Mouse (Mus musculus) cerebellum, adult 8-10 months (tissue): ENCODE data around the gene Dhx40.

ENCODE experiments used
- DNase-seq: peaks from one replicate; pipeline ENCODE4 v3.0.0; 2022

Dhx40 gene

DNA sequence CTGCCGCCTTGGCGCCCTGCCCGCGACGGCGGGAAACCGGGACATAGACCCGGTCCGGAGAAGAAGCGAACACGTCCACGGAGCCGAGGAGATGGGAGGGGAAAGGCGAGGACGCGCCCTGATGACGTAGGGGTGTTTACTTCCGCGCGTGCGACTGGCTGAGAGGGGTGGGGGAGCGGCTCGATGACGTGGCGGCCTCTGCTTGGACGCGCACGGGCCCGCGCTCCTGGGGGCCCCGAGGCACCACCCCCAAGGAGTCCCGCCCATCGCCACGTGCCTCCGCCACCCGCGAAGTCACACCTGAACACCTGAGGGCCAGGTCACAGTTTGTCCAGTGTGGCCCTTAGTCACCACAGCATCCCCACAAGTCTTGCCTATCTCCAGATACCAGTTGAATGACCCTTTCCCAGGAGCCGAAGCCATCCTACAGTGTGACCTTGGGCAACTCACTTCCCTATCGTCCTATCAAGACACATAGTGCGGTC, at the start of gene Dhx40:
TSS of gene Dhx40 (minus strand) at position 242 of the 485 bp plus-strand sequence.
- peak; percentile 83 for DNase-seq

DNA sequence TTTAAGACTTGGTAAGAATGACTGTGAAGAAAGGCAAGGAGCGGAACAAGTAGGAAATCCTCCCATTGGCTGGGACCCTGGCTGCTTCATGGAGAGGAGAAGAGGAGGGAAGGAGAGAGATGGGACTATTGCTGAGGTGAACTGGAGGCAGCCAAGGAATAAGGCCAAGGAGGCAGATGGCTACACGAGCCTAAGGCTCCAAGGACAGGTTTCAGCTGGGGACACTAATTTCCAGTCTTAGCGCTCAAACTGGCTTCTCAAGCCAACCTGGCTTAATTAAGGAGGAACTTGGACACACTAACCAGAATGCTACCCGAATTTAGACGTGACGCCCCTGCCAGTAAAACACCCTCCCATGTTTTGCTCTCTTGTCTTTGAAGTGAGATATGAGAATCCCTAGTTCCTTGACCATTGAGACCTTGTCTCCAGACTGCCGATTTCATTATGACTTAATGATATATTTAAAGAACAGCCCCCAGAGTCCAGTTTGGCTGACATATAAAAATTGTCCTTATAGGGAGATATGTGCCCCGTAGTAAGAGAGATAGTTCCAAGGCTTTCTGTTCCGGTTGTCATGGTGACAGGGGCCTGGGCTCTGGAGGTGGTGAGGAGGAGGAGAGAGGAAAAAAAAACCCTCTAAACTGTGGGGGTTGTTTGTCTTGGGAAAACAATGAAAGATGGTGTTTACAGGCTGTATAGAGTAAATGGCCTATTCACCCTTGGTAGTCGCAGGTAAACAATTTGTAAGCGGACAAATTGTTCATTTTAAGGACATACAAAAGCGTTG, 48.3 kb upstream of the Dhx40 start:
- peak; percentile 47 for DNase-seq

- DNase-seq, result no peak
Measured at GRCm38 (mm10) chr11:86853081-86853480, 45.5 kb upstream of the Dhx40 start.

GRCm38 (mm10) chr11:86852534-86853054, 45.0 kb upstream of the Dhx40 start:
- peak; percentile 57 for DNase-seq

GRCm38 (mm10) chr11:86851714-86852533, 44.4 kb upstream of the Dhx40 start:
- DNase-seq, result no peak

DNA sequence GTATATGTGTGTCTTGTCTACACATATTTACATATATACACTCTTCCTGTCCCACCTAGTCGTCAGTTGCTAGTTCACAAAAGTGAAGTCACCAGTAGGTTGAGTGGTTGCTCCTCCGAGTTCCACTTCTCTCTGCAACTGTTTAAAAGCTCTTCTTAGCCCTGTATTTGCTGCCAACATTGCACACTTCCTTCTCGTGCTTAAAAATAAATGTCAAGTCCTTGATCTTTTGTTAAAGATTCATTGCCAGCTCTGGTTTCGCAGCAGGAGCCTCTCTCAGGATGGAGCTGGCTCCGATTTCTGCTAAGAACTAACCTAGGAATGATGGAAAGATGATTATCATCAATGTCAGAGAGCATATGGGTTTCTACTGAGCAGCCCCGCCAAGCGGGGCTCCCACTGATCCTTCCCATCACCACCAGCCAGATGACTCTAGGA, 43.7 kb upstream of the Dhx40 start:
- DNase-seq, result peak; percentile 73

- DNase-seq, result no peak
Measured at GRCm38 (mm10) chr11:86843831-86844230, 36.3 kb upstream of the Dhx40 start.

- DNase-seq, result no peak
Measured at GRCm38 (mm10) chr11:86841261-86841660, 33.7 kb upstream of the Dhx40 start.

GRCm38 (mm10) chr11:86840511-86841154, 33.1 kb upstream of the Dhx40 start:
- no peak for DNase-seq

- no peak for DNase-seq
Measured at GRCm38 (mm10) chr11:86839716-86840447, 32.3 kb upstream of the Dhx40 start.

DNA sequence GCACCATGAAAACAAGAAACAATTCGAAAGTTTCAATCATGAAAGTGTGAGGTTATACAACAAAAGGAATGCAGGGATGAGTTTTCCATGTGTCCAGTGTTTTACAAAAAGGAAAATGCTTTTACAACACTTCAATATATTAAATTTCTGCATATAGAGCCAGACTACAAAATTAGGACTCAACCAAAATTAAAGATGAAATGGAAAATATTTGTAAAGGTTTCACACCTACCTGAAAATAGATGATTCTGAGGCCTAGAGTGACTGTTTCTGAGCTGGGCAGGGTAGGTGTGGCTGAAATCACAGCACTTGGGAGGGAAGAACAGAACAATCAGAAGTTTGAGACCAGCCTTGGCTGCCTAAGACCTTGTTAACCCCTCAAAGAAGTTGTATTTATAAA, 31.2 kb upstream of the Dhx40 start:
- DNase-seq, result no peak

DNA sequence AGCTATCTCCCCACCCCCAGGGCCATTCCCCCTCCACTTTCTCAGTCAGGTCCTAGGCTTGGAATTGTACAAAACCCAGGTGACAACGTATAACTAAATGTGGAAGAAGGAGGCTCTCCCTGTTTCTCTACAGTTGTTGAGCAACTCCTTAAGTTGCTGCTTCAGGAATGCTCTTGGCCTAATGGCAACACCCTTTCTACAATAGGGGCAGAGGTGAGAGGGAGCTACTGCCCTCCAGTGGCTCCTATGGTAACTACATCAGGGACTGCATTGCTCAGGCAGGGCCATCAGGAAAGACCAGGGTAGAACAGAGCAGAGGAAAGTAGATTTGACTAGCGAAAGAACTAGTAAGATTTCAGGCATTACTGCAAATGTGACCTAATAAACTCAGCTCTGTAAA, 28.8 kb upstream of the Dhx40 start:
- peak; percentile 52 for DNase-seq

DNA sequence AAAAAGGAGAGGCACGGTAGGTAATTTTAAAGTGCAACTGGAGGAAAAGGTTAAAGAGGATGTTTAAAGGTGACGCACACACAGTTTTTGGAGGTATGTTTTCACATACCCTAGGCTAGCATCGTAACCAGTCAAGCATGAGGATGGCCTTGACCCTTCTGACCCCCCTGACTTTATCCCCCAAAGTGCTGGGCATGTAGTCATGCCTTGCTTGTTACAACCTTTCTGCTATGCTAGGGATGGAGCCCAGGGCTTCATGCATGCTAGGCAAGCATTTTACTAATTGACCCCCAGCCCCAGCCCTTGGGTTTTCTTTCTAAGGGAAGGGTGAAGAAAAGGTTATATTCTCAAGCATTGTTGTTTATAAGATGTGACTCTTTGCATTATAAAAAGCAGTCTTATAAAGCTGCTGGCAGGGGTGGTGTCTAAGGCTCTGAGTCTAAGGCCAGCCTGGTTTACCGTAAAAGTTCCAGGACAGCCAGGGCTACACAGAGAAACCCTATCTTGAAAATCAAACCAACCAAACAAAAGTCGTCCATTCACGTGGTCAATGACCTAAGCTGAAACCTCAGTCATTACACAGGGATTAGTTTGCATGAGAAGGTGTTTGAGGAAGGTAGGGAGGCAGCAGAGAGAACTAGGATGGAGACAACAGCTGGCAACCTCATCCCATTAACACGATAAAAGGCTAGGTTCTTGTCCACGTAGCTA, 27.2 kb upstream of the Dhx40 start:
- no peak for DNase-seq

DNA sequence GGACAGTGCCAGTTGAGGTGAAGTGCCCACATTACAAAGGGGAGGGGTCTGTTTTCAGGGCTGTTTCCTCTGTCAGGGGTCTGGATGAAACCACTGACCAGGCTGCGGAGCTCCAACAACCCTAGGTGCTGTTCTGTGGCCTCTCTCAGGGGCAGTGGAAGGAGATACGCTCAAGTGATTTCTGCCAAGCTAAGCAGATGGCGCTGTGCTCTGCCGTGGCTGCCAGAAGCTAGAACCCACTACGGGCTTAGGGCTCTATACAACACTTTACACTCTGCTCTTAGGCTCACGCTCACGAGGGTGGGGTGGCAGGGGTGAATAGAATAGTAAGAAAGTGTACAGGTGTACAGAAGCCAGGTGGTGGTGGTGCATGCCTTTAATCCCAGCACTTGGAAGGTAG, 26.5 kb upstream of the Dhx40 start:
- no peak for DNase-seq

GRCm38 (mm10) chr11:86833153-86833552, 25.6 kb upstream of the Dhx40 start:
- no peak for DNase-seq

DNA sequence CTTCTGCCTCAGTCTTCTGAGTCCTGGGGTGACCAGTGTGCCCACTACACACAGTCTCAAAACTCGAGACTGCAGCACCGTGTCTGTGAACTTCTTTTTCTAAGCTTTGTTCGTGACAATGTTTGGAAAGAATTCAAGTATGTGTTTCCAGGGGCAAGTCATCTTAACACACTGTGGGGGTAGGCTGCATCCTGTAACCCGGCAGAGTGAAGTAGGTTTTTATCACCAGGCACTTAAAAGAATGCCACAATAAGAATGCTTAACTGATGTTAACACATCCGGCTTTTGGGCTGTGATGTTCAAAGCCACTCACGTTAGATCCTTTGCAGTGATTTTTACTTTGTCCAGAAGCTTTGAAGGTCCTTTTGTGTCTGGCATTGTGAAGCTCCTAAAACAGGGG, 20.9 kb upstream of the Dhx40 start:
- DNase-seq, result no peak

DNA sequence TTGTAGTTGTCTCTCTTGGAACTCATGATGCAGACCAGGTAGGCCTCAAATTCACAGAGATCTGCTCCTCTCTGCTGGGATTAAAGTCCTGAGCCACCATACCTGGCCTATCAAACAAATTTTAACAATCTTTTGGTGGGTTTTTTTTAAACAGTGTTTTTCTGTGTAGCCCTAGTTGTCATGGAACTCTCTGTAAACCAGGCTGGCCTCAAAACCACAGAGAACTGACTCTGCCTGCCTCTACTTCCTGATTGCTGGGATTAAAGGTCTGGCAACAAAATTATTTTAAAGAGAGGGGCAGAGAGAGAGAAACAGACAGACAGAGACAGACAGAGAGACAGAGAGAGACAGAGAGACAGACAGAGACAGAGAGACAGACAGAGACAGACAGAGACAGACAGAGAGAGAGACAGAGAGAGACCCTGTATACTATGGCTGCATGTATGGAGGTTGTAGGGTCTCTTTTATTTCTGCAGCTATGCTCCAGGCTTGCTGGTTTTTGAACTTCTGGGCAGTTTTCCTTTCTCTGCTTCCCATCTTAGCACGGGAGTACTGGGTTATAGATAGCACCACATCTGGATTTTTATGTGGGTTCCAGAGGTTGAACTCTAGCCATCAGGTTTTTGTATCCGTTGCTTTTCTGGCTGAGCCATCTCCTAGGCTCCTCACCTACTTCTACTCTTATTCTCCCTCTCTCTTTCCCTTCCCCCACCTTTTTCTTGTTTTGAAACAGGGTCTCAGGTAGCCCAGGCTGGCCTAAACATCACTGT, 20.1 kb upstream of the Dhx40 start:
- DNase-seq, result no peak

GRCm38 (mm10) chr11:86824433-86824832, 16.9 kb upstream of the Dhx40 start:
- no peak for DNase-seq

DNA sequence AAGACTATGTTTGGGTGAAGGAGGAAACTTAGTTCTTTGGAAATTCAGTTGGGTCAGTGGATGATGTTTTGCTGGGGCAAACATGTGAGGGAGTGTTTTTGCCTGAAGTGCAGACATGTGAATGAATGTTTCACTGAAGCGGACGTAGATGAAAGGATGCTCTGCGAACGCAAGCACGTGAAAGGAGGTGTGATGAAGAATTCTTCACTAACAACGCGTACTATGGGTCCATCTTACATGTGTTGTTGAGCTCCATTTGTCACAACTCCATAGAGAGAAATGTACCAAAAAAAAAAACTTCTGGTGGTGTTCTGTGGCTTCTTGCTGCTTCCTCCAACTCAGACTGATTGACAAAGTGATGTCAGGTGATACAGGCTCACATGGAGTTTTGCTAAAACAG, 15.0 kb upstream of the Dhx40 start:
- no peak for DNase-seq

DNA sequence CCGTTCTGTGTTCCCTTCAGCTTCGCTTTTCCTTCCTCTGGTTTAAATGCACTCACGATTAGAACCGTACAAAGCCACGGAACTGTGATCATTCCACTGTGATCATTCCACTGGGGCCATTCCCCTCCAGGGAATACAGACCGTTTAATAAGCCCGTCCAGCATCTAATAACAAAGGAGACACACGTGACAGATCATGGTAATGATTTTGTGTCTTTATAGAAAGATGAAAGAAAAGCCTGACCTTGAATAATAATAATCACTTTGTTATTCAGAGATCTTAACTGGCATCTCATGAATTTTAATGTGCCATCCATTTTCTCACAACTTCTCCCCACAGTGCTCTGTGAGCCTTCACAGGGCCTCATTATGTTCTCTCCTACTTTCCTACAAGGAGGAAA, 12.0 kb upstream of the Dhx40 start:
- DNase-seq, result no peak

GRCm38 (mm10) chr11:86818928-86819327, 11.4 kb upstream of the Dhx40 start:
- no peak for DNase-seq
